Mouse (Mus musculus) erythroblast, embryonic 14.5 days (primary cell): Measurements from ENCODE around the gene Chgb. TPM values are rescaled to one million over a fixed set of nuclear protein-coding genes. Genes with fewer than 3 reads are reported as not detected.
A peak's percentile ranks its signal among the peaks of the same experiment; 100 is the strongest.

Experiments
- H3K27me3 ChIP-seq: 2 replicates; pipeline ENCODE4 v1.6.1; 2012; ENCODE audit warnings: inconsistent platforms; ENCODE audit not compliant: control insufficient read depth
- H3K36me3 ChIP-seq: 2 replicates; pipeline ENCODE4 v1.6.1; 2012; ENCODE audit warnings: mild to moderate bottlenecking, inconsistent platforms; ENCODE audit not compliant: control insufficient read depth
- H3K4me1 ChIP-seq: 2 replicates; pipeline ENCODE4 v1.6.1; 2012; ENCODE audit warnings: inconsistent platforms; ENCODE audit not compliant: control insufficient read depth
- H3K4me3 ChIP-seq: replicated peaks from 2 replicates; pipeline ENCODE3; 2012; ENCODE audit warnings: moderate library complexity, mild to moderate bottlenecking, inconsistent platforms
- H3K9me3 ChIP-seq: 2 replicates; pipeline ENCODE4 v1.6.1; 2012; ENCODE audit warnings: low read length, inconsistent platforms, mixed read lengths; ENCODE audit not compliant: control insufficient read depth
- GATA1 ChIP-seq: IDR thresholded peaks from 2 replicates; pipeline ENCODE4 v1.6.1; 2012; ENCODE audit warnings: low read length, inconsistent platforms, mixed read lengths
- TAL1 ChIP-seq: IDR thresholded peaks from 3 replicates; pipeline ENCODE4 v1.6.1; 2012; ENCODE audit warnings: low read length, inconsistent platforms, mixed read lengths
- polyA plus RNA-seq: library from polyadenylated mRNA; stranded (reverse); fragments of >175 nt; gene quantifications from 2 replicates; pipeline ENCODE4 v1.2.3, GENCODE M21; 2012

Chgb gene
- polyA plus RNA-seq, 1 experiment: not detected

GRCm38 (mm10) chr2:132815608-132816314, 34.7 kb downstream of the Chgb start, which contains the start of the genes Trmt6 and Mcm8:
Trmt6 (minus strand) TSS chr2:132816055.
Mcm8 (plus strand) TSS chr2:132816141.
- Histone ChIP-seq H3K27me3 (no peaks in the 10 kb centered on the region), H3K4me3 (peak within 1 kb of the TSS; percentile 68), H3K9me3 (no peaks in the 10 kb centered on the region), H3K36me3 (peaks cover 41% of the 10 kb centered on the region), H3K4me1 (peaks cover 33% of the 10 kb centered on the region)
- TF ChIP-seq TAL1 (no peak), GATA1 (no peak)

- Histone ChIP-seq H3K36me3 (peaks cover 70% of the 10 kb centered on the region), H3K4me3 (no peak overlapping the region), H3K9me3 (no peaks in the 10 kb centered on the region), H3K27me3 (no peaks in the 10 kb centered on the region), H3K4me1 (peaks cover under 1% of the 10 kb centered on the region)
- TF ChIP-seq GATA1: no peak
- no peak for TF ChIP-seq TAL1
Measured at GRCm38 (mm10) chr2:132841071-132841470, 60.0 kb downstream of the Chgb start.

Other genes starting within 250 kb of the Chgb start
- 7.3 and 9.1 TPM in 2 replicates for gene Gpcpd1, start 193.5 kb upstream of the Chgb start, polyA plus RNA-seq
- 0.12 and 0.28 TPM in 2 replicates for gene Shld1, start 94.3 kb upstream of the Chgb start, polyA plus RNA-seq
- gene Trmt6, start 34.8 kb downstream of the Chgb start, polyA plus RNA-seq: 0.06 TPM in 2 replicates
- 0.08 and 0.13 TPM in 2 replicates for gene Mcm8, start 34.9 kb downstream of the Chgb start, polyA plus RNA-seq
- gene Crls1, start 65.4 kb downstream of the Chgb start, polyA plus RNA-seq: 1.4 and 1.9 TPM in 2 replicates
- not detected in 2 replicates for gene Lrrn4, start 99.6 kb downstream of the Chgb start, polyA plus RNA-seq
- 0.01 TPM in 2 replicates for gene Fermt1, start 164.6 kb downstream of the Chgb start, polyA plus RNA-seq